Mouse (Mus musculus) embryo, embryonic 11.5 days (tissue): Measurements from ENCODE around the gene Cxcl5.
A peak's percentile ranks its signal among the peaks of the same experiment; 100 is the strongest.

Experiments used
- DNase-seq: peaks from one replicate; pipeline ENCODE4 v3.0.0-alpha.2; 2012; ENCODE audit warnings: low read depth, low spot score

Gene Cxcl5

GRCm38 (mm10) chr5:90759077-90760065, at the start of gene Cxcl5:
Gene Cxcl5, plus strand, starts transcription at chr5:90759360.
- DNase-seq, result peak; percentile 32

- no peak for DNase-seq
These were observed 47.8 kb upstream of the Cxcl5 start for GRCm38 (mm10) chr5:90711409-90711808.

- no peak for DNase-seq
These were observed 41.2 kb upstream of the Cxcl5 start for GRCm38 (mm10) chr5:90717937-90718336.

- no peak for DNase-seq
These were observed 36.5 kb upstream of the Cxcl5 start for GRCm38 (mm10) chr5:90722656-90723055.

GRCm38 (mm10) chr5:90728254-90728653, 30.9 kb upstream of the Cxcl5 start:
- DNase-seq, result no peak

- no peak for DNase-seq
These were observed 27.7 kb upstream of the Cxcl5 start for GRCm38 (mm10) chr5:90731480-90731879.

- DNase-seq, result no peak
These were observed 17.1 kb upstream of the Cxcl5 start for GRCm38 (mm10) chr5:90742029-90742428.

GRCm38 (mm10) chr5:90753934-90754333, 5.2 kb upstream of the Cxcl5 start:
- no peak for DNase-seq

GRCm38 (mm10) chr5:90758020-90758605, 1.0 kb upstream of the Cxcl5 start:
- no peak for DNase-seq

- no peak for DNase-seq
These were observed 1.1 kb downstream of the Cxcl5 start for GRCm38 (mm10) chr5:90760303-90760702.

- no peak for DNase-seq
These were observed 1.7 kb downstream of the Cxcl5 start for GRCm38 (mm10) chr5:90760844-90761243.

- DNase-seq, result no peak
These were observed 2.7 kb downstream of the Cxcl5 start for GRCm38 (mm10) chr5:90761834-90762233.

GRCm38 (mm10) chr5:90763912-90764665, 4.9 kb downstream of the Cxcl5 start:
- DNase-seq, result no peak

- DNase-seq, result no peak
These were observed 6.9 kb downstream of the Cxcl5 start for GRCm38 (mm10) chr5:90765821-90766606.

GRCm38 (mm10) chr5:90768218-90768617, 9.1 kb downstream of the Cxcl5 start, which contains the start of gene Ppbp:
Gene Ppbp, plus strand, starts transcription at chr5:90768518.
- DNase-seq, result no peak

GRCm38 (mm10) chr5:90771369-90771768, 12.2 kb downstream of the Cxcl5 start:
- no peak for DNase-seq

- no peak for DNase-seq
These were observed 12.9 kb downstream of the Cxcl5 start, which contains the start of gene Pf4 for GRCm38 (mm10) chr5:90771880-90772653. Gene Pf4, plus strand, starts transcription at chr5:90772435.

- DNase-seq, result no peak
These were observed 16.4 kb downstream of the Cxcl5 start for GRCm38 (mm10) chr5:90775562-90775961.

- no peak for DNase-seq
These were observed 18.5 kb downstream of the Cxcl5 start for GRCm38 (mm10) chr5:90777621-90778020.

- no peak for DNase-seq
These were observed 19.7 kb downstream of the Cxcl5 start for GRCm38 (mm10) chr5:90778856-90779255.
